Mouse (Mus musculus) midbrain, embryonic 12.5 days (tissue): ENCODE measurements at regions not wholly inside any gene's neighbourhood (a gene's known extent, or its start where the extent isn't known, plus 50 kb on each side); places are given as distances from the start of the nearest gene placed in this dataset.

Source experiments
- ATAC-seq: fragments of 200-750 bp; cut with Nextera tagmentation; 2 replicates; pipeline ENCODE4 v1.8.0; 2017; ENCODE audit warnings: low read depth, moderate TSS enrichment, moderate library complexity; ENCODE audit not compliant: low FRiP score
- H3K27ac ChIP-seq: fragments of 300-500 bp; sonication (generic); replicated peaks from 2 replicates; pipeline ENCODE4 v1.5.1; 2016; ENCODE audit warnings: mild to moderate bottlenecking
- H3K27me3 ChIP-seq: fragments of 300-500 bp; sonication (generic); 2 replicates; pipeline ENCODE4 v1.6.1; 2016; ENCODE audit warnings: mild to moderate bottlenecking
- H3K36me3 ChIP-seq: fragments of 300-500 bp; sonication (generic); 2 replicates; pipeline ENCODE4 v1.6.1; 2016
- H3K4me1 ChIP-seq: fragments of 300-500 bp; sonication (generic); 2 replicates; pipeline ENCODE4 v1.6.1; 2016
- H3K4me2 ChIP-seq: fragments of 300-500 bp; sonication (generic); replicated peaks from 2 replicates; pipeline ENCODE4 v1.6.1; 2016; ENCODE audit warnings: mild to moderate bottlenecking, moderate library complexity
- H3K4me3 ChIP-seq: fragments of 300-500 bp; sonication (generic); 2 replicates; pipeline ENCODE4 v1.5.1; 2016; ENCODE audit warnings: mild to moderate bottlenecking
- H3K9ac ChIP-seq: fragments of 300-500 bp; sonication (generic); replicated peaks from 2 replicates; pipeline ENCODE4 v1.6.1; 2016; ENCODE audit warnings: mild to moderate bottlenecking, moderate library complexity
- H3K9me3 ChIP-seq: fragments of 300-500 bp; sonication (generic); 2 replicates; pipeline ENCODE4 v1.6.1; 2016; ENCODE audit warnings: mild to moderate bottlenecking
- WGBS: fragments of 180-500 bp; shearing (Covaris S2); methylation state at CpG from one replicate; pipeline ENCODE4 v1.1.7; 2016; 5-methylcytosine and 5-hydroxymethylcytosine counted together

DNA sequence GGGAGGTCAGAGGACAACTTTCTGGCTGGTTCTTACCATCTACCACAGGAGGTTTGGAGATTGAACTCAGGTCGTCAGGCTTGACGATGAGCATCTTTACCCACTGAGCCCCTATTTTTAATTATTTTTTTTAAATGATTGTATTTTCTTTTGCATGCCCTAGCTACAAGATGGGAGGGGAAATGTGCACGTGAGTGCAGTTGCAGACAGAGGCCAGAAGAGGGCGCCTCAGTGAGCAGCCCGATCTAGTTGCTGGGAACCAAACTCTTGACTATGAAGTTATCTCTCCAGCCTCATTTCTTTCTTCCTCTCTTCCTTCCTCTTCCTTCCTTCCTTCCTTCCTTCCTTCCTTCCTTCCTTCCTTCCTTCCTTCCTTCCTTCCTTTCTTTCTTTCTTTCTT lies 537.3 kb upstream of the Adam5 start:
- WGBS: 86% methylated on average over 5 of the region's 5 CpGs
- Histone ChIP-seq H3K27ac (no peak overlapping the region), H3K9ac (no peak overlapping the region), H3K4me3 (no peak overlapping the region), H3K4me1 (no peaks in the 10 kb centered on the region), H3K36me3 (no peaks in the 10 kb centered on the region), H3K4me2 (no peak overlapping the region), H3K9me3 (peaks cover 5% of the 10 kb centered on the region; the same call in 1 of the 2 replicates), H3K27me3 (no peaks in the 10 kb centered on the region)
- ATAC-seq: no peak

DNA sequence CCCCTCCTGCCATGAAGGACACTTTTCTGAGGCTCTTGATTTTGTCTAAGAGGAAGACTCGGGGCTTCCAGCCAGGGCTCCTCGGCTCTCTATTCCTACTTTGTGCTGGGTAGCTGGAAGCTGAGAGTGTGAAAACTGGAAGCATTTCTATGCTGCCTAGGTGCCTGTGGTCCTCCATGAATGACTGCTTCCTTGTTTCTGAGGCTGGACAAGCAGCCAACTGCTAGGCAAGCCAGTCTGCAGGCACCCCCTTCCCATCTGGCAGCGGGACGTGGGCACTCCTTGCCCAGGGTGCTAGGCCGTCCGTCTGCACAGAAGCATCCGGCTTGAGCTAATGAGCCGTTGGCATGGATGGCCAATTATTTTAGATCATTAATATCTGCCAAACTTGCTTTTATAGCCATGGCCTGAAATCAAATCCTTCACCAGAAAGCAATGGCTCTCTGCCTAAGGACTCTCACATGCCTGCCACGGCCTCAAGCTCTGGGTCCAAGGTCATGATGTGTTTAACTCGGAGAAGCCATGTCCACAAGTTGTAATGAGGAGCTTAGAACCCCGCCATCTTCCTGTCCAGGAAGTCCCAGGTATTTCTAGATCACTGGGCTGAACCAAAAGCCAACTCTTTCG lies 534.5 kb upstream of the Adam5 start:
- Histone ChIP-seq H3K4me2 (no peak overlapping the region), H3K4me3 (no peak overlapping the region), H3K9ac (no peak overlapping the region), H3K4me1 (0 out of 2 replicates have a peak, but pooled peaks cover 4% of the 10 kb centered on the region), H3K36me3 (no peaks in the 10 kb centered on the region), H3K27me3 (peaks cover 10% of the 10 kb centered on the region), H3K27ac (no peak overlapping the region), H3K9me3 (peaks cover 5% of the 10 kb centered on the region; the same call in 1 of the 2 replicates)
- WGBS: 90% methylated on average over 12 of the region's 12 CpGs
- ATAC-seq: no peak

DNA sequence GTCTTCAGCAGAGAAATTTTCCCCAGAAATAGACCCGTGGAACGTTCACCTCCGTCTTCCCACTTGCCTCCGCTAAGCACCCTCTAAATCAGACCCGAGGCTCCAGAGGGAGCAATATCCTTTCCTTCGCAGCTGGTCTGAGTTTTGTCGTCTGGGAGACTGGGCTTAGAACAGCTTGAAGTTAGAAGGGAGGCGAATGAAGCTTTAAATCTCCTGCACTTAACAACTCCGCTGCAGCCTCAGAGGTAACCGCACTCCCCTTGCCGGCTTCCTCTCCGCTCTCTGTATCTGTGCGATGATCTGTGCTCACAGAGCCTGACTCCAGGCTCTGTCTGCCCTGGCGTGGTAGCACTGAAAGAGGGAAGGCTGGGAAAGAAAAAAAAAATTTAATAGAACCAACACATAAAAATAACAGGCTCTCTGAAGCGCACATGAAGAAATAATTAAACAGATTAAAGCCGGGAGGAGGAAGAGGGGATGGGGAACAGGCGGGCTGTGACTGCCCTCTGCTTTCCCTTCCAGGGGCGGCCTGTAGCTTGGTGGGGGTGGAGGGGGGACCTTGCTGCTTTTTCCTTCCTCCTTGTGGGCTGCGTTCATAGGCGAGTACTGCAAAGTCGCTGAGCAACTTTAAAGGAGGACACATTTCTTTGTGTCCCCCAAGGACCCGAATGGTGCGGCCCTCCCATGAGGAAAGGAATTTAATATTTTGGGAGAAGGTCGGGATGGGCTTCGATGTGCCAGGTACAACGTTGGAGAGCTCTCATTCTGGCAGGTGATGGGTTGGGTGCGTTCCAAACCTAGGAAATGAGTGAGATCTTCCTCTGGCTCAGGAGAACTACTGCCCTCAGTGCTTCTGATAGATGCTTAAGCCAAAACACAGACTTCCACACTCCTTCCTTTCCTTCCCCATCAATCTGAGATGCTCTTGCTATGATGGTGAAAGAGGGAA lies 529.9 kb upstream of the Adam5 start:
- Histone ChIP-seq H3K4me2 (peak overlapping the region; percentile 46), H3K9me3 (peaks cover 5% of the 10 kb centered on the region; the same call in 1 of the 2 replicates), H3K36me3 (no peaks in the 10 kb centered on the region), H3K27me3 (peaks cover 31% of the 10 kb centered on the region), H3K4me3 (peak overlapping the region; percentile 18), H3K9ac (peak overlapping the region; percentile 34; the same call in 1 of the 2 replicates), H3K4me1 (peaks cover 7% of the 10 kb centered on the region; the same call in 1 of the 2 replicates), H3K27ac (no peak overlapping the region)
- 11% methylated on average over 27 of the region's 27 CpGs for WGBS
- no peak for ATAC-seq

DNA sequence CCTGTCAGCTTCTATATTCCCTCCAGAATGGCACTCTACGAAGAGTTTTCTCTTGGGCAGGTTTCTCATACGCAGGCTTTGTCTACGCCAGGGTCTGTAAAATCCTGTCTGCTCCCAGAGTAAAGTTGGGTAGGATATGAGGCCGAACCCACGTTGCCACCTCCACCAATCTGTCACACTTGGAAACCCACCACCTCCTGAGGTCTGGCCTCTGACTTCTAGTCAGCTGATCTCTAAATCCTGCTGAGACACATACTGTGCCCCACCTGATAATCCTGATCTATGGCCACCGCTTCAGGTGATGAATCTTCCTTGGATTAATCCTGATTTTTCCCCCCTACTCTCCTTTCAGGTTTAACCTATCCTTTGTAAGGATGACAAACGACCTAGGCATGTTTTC lies 529.2 kb upstream of the Adam5 start:
- Histone ChIP-seq H3K4me1 (peaks cover 7% of the 10 kb centered on the region; the same call in 1 of the 2 replicates), H3K9ac (peak overlapping the region; percentile 34; the same call in 1 of the 2 replicates), H3K36me3 (no peaks in the 10 kb centered on the region), H3K9me3 (peaks cover 5% of the 10 kb centered on the region; the same call in 1 of the 2 replicates), H3K4me3 (no peak overlapping the region), H3K4me2 (peak overlapping the region; percentile 46), H3K27ac (no peak overlapping the region), H3K27me3 (peaks cover 31% of the 10 kb centered on the region)
- ATAC-seq: no peak
- WGBS: 40% methylated on average over 7 of the region's 7 CpGs

DNA sequence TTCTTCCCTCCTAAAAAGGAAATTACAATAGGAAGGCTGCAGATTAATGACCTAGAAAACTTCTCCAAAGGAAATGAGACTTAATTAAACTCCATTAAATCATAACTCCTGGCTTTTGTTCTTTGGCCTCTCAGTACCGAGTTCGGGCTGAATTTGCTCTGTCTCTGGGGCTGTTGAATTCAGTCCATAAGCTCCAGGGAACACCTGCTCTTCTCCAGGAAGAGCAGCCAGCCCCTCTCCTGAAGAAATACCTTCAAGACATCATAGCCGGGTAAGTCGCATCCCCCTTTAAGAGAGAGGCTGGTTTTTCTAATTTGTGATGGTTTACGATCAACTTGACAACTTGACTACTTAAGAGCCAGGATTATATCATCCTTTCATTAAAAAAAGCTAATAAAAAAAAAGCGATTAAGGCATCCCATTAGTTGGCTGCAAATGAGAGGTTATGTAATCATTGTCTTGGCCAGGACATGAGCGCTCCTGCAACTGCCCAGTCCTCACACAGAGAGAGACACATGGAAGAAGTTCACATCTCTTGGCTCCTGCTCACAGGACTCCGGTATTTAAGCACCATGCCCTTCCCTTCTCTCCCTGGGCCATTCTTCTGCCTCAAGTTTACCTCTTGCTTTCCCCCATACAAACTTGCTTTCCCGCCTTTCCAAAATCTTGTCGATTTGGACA lies 524.0 kb upstream of the Adam5 start:
- Histone ChIP-seq H3K36me3 (no peaks in the 10 kb centered on the region), H3K4me1 (peaks cover 3% of the 10 kb centered on the region; the same call in 1 of the 2 replicates), H3K9ac (no peak overlapping the region), H3K4me2 (no peak overlapping the region), H3K27ac (no peak overlapping the region), H3K4me3 (no peak overlapping the region), H3K9me3 (0 out of 2 replicates have a peak, but pooled peaks cover 6% of the 10 kb centered on the region), H3K27me3 (peaks cover 16% of the 10 kb centered on the region)
- WGBS: 94% methylated on average over 10 of the region's 10 CpGs
- no peak for ATAC-seq

DNA sequence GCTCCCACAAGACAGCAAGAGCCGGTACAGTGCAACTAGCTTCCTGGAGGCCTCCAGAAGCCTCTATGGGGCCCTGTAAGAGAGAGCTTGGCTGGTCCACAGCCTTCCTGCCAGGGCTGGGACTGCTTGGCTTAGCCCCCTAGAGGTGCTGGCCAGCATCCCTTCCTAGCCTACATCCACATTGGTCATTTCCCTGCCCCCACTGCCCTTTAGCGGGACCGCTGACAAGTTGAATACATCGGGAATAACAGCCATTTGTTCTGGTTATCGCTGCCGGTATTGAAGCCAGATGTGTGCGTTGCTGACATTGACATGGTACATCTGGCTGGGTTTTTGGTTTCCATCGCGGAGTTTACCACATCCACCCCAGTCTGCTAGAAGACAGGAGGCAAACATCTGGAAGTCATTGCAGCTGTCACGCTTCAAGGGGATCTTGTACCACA lies 519.0 kb upstream of the Adam5 start:
- 0 out of 2 replicates have a peak, but pooled peaks cover 6% of the 10 kb centered on the region for H3K9me3 ChIP-seq
- H3K9ac ChIP-seq: no peak overlapping the region
- H3K4me2 ChIP-seq: no peak overlapping the region
- no peak overlapping the region for H3K27ac ChIP-seq
- ATAC-seq: no peak
- H3K27me3 ChIP-seq: no peaks in the 10 kb centered on the region
- H3K4me1 ChIP-seq: no peaks in the 10 kb centered on the region
- no peak overlapping the region for H3K4me3 ChIP-seq
- 82% methylated on average over 10 of the region's 10 CpGs for WGBS
- H3K36me3 ChIP-seq: no peaks in the 10 kb centered on the region

DNA sequence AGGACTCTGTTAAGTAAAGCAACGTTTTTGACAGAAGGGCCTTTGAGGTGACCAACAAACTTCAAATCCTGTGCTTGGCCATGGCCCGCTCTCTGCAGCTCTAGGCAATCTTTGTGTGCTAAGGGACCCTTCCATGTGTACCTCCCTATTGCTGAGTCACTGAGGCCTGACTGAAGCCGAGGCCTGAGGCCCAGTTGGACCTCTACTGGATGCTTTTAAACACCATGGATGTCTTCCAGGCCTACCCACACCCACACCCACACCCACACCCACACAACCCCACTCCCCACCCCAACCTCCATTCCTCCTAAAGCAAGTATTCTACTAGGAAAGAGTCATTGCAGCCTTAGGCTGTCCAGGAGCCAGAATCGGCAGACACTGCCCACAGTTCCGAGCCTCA lies 518.3 kb upstream of the Adam5 start:
- no peak for ATAC-seq
- H3K27me3 ChIP-seq: no peaks in the 10 kb centered on the region
- no peaks in the 10 kb centered on the region for H3K36me3 ChIP-seq
- no peak overlapping the region for H3K4me3 ChIP-seq
- no peak overlapping the region for H3K27ac ChIP-seq
- H3K4me2 ChIP-seq: no peak overlapping the region
- no peaks in the 10 kb centered on the region for H3K4me1 ChIP-seq
- H3K9ac ChIP-seq: no peak overlapping the region
- WGBS: 84% methylated on average over 5 of the region's 5 CpGs
- 0 out of 2 replicates have a peak, but pooled peaks cover 6% of the 10 kb centered on the region for H3K9me3 ChIP-seq

DNA sequence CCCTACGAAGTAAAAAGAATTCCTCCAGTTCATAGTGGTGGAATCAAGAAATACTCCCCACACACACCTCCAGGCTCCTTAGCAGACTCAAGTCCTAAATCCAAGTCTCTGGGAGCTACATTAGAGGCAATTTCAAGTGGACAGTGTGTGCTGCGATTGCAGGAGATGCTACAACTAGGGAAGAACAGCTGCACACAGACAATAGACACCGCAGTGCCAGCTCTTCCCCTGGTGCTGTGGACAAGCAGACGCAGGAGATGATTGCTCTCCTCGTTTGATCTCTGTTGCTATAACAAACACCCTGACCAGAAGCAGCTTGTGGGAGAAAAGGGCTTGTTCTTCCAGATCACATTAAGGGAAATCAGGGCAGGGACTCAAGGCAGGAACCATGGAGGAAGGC lies 517.1 kb upstream of the Adam5 start:
- Histone ChIP-seq H3K27me3 (no peaks in the 10 kb centered on the region), H3K4me2 (no peak overlapping the region), H3K27ac (no peak overlapping the region), H3K9ac (no peak overlapping the region), H3K9me3 (0 out of 2 replicates have a peak, but pooled peaks cover 6% of the 10 kb centered on the region), H3K4me3 (no peak overlapping the region), H3K4me1 (no peaks in the 10 kb centered on the region), H3K36me3 (no peaks in the 10 kb centered on the region)
- no peak for ATAC-seq
- WGBS: 75% methylated on average over 5 of the region's 5 CpGs

DNA sequence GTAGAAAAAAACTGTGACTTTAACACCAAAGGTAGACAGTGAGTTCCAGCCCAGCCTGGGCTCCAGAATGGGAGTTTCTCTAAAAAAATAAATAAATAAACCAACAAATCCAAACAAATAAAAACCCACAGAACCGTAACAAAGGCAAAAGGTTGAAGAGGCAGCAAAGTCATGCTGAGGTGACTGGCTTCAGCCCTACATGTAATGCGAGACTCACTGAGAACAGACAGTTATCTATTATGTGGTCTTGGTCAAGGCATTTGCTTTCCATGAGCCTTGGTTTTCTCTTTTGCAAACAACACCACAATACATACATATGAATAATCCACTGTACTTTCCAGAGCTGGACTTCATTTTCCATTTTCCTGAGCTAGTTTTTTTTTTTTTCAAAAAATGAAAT lies 516.6 kb upstream of the Adam5 start:
- H3K27me3 ChIP-seq: no peaks in the 10 kb centered on the region
- 70% methylated on average over 2 of the region's 2 CpGs for WGBS

DNA sequence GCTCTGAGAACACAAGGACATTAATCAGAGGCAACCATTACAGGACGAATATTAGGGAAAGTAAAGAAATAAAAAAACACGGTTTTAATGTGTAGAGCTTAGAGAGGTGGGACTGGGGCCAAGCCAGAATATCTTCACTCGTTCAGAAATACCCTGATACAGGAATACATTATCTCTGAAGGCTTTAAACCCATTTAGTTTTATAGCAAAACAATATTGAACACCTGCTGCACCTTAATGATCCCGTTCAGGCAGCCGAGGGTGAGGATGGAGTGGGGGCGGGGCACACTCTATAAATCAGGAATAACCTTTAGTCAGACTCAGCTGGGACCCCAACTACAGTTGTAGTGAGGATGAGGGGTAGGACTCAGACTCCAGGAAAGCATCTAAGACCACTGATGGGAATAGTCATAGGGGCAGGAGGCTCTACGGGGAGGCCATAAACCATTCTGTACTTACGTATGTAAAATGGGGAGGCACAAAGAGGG lies 508.0 kb upstream of the Adam5 start:
- H3K4me2 ChIP-seq: no peak overlapping the region
- no peak for ATAC-seq
- no peaks in the 10 kb centered on the region for H3K27me3 ChIP-seq
- H3K4me1 ChIP-seq: 0 out of 2 replicates have a peak, but pooled peaks cover 5% of the 10 kb centered on the region
- H3K36me3 ChIP-seq: no peaks in the 10 kb centered on the region
- no peak overlapping the region for H3K4me3 ChIP-seq
- 88% methylated on average over 8 of the region's 8 CpGs for WGBS
- H3K27ac ChIP-seq: no peak overlapping the region
- H3K9me3 ChIP-seq: no peaks in the 10 kb centered on the region
- H3K9ac ChIP-seq: no peak overlapping the region

More for the DNA sequence above, 516.6 kb upstream of the Adam5 start:
- Histone ChIP-seq H3K4me2 (no peak overlapping the region), H3K36me3 (no peaks in the 10 kb centered on the region), H3K9ac (no peak overlapping the region), H3K9me3 (0 out of 2 replicates have a peak, but pooled peaks cover 5% of the 10 kb centered on the region), H3K27ac (no peak overlapping the region), H3K4me1 (no peaks in the 10 kb centered on the region), H3K4me3 (no peak overlapping the region)
- no peak for ATAC-seq

DNA sequence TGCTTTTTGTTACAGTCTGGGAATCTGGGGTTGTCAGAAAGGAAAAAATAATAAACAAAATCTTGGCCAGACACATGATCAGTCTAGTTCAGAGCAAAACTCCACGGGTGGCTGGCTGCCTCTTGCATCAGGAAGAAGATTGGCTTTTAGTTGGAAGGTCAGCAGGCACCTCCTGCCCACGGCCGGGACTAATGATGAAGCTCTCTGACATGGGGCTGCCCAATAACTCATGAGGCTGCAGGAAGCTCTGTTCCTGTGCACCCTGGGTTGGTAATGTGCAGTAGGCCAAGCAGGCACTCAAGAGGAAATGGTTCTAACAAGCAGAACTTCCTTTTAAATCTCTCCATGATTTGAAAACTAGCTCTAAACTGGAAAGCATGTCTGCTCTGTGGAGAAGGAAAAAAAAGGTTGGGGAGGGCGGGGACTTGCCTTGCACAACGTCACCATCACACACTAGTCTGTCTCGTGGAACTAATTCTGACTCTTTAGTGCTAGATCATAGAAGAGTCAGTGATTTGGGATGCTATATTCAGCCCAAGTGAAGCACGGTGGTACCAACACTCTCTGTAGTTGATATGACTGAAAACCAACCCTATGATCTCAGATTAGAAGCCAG lies 507.1 kb upstream of the Adam5 start:
- 75% methylated on average over 7 of the region's 7 CpGs for WGBS
- Histone ChIP-seq H3K27me3 (no peaks in the 10 kb centered on the region), H3K4me1 (peaks cover 5% of the 10 kb centered on the region; the same call in 1 of the 2 replicates), H3K9ac (no peak overlapping the region), H3K27ac (no peak overlapping the region), H3K36me3 (no peaks in the 10 kb centered on the region), H3K4me2 (no peak overlapping the region), H3K9me3 (no peaks in the 10 kb centered on the region), H3K4me3 (no peak overlapping the region)
- no peak for ATAC-seq
